Mouse (Mus musculus) ES-E14 (cell line): ENCODE measurements around the gene Acoxl.

ENCODE experiments used
- CHD2 ChIP-seq: IDR thresholded peaks from 2 replicates; pipeline ENCODE4 v1.6.1; 2014; ENCODE audit warnings: mild to moderate bottlenecking, low read depth, low read length, inconsistent platforms
- HCFC1 ChIP-seq: IDR thresholded peaks from 2 replicates; pipeline ENCODE4 v1.6.1; 2012; ENCODE audit warnings: low read length, inconsistent platforms, borderline replicate concordance; ENCODE audit not compliant: insufficient read depth
- MAFK ChIP-seq: IDR thresholded peaks from 2 replicates; pipeline ENCODE4 v1.6.1; 2014; ENCODE audit warnings: mild to moderate bottlenecking, low read depth, low read length, inconsistent platforms; ENCODE audit not compliant: insufficient read depth
- ZC3H11A ChIP-seq: IDR thresholded peaks from 2 replicates; pipeline ENCODE4 v1.6.1; 2012; ENCODE audit warnings: low read depth, mild to moderate bottlenecking, inconsistent platforms, low read length, borderline replicate concordance

- TF ChIP-seq MAFK (no peak), CHD2 (no peak), HCFC1 (no peak), ZC3H11A (no peak)
These were observed 253.8 kb downstream of the Acoxl start for GRCm38 (mm10) chr2:128092451-128092850.
